Mouse (Mus musculus) T-helper 2 cell (primary cell): ENCODE measurements around the gene Vmn1r28.
"Not testable (repeated sequence)": the region's sequence is repeated elsewhere in the genome, so short reads cannot be mapped to it uniquely, and the experiment has no call there.

ENCODE experiments used
- in situ Hi-C: fragments of 300-600 bp; cut with MboI, MseI; formaldehyde crosslinking; loops from one replicate; pipeline ENCODE4 v1.15.1; 2025; ENCODE audit warnings: high pct_unique_total_duplicates

Vmn1r28 gene

DNA sequence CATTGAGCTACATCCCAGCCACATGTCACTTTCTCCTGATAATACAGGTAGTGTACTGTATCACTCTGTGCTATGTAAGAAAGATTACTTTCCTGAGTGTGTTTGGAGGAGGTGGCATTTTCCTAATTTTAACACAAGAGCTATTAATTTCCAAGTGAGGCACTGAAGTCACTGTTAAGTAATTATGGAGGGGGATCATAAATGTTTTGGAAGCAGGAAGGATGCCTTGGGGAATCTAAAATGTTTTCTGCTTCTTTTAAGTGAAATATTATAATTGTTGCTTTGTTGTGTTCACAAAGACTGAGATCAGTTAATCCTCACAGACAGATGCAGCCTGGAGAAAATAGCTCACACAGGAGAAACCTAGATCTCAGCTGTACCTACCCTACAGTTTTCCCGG, at the start of gene Vmn1r28:
Gene Vmn1r28 (plus strand): TSS at position 301 of the 400 bp plus-strand sequence.
- in situ Hi-C loops = no loop called here

DNA sequence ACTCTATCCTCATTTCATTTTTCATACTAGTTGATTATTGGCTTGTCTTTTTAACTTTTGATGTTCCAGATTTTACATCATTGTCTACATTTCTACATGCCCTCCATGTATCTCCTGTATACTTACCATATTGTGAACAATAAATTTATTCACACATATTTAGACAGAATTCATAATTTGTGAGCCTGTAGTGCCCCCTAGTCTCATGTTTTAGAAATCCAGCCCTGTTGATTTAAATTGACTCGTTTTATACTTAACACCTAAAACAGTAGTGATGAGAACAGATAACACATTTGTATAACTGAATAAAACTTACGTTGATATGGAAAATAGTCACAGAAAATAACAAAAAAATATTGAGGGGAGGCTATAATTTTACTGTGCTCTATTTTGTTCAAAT, 45.7 kb upstream of the Vmn1r28 start:
- in situ Hi-C loops = loop anchor here (10.0 kb wide), 1 partner anchor 781 kb away; no protein-coding TSS in a partner anchor

DNA sequence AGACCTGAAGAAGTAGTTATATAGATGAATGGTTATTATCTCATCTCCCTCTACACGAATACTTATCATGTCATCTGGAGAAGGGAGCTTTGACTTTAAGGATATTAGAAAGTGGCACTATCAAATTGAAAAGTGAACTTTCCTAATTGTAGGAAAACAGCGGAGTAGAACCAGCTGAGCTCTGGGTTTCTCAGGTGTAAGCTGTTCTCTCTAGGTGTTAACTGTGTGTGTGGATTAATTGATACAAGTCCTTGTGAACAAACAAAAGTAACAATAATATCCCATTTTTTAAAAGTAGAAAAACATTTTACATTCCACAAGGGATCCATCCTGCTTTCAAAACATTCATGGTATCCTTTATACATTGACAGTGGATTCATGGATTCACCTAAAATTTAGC, 43.1 kb upstream of the Vmn1r28 start, which contains the start of gene Vmn1r27:
Gene Vmn1r27 (minus strand): TSS at position 101 of the 400 bp plus-strand sequence.
- in situ Hi-C loops = loop anchor here (10.0 kb wide), 1 partner anchor 784 kb away; no protein-coding TSS in a partner anchor

DNA sequence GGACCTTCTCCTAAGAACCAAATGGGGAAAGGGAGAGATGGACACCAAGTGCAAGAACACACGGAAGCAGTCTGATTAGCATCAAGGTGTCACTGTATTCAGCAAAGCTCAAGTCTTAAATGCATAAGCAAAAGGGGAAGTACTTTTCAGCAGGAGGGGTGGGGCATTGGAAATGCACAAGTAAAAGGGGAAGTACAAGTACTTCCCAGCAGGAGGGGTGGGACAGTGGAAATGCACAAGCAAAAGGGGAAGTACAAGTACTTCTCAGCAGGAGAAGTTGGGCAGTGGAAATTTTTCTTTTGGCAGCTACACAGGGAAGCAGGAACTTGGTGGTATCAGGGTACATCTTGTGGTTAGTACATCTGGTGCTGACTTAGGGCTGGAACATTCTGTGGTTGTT, 17.8 kb downstream of the Vmn1r28 start:
- in situ Hi-C loops = not testable (repeated sequence)

DNA sequence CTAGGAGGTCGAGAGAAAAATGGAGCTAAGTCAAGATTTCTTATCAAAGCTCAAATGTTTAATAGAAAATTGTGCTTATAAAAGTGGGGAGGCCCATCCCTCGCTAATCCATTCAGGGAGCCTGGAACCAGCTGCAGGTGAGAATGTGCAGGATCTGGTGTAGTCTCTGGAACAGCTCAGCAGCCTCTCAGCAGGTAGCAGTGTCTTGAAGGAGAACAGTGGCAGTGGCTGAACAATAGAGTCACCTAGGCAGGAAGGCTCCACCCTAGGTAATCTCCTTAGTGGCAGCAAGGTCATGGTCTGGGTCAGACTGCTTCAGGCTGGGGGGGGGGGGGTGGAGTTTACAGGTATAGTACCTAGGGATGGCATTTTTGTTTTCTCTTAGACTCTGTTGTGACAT, 30.4 kb downstream of the Vmn1r28 start:
- in situ Hi-C loops = no loop called here

DNA sequence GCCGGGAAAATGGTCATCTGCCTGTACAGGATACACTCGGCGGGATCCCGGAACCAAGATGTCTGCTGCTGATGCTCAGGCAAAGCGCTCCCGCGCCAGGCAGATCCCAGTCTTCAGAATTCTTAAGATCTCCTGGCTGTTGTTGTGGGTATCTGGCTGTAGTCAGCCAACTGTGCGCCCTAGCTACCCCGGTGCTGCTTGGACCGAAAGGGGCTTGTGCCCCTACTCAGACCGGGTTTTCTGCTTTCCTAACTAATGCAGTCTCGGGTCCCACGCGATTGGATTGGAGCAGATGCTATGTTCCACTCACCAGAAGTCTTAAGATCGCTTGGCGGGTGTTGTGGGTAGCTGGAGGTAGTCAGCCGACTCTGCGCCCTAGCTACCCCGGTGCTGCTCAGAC, 36.7 kb downstream of the Vmn1r28 start:
- in situ Hi-C loops = not testable (repeated sequence)

DNA sequence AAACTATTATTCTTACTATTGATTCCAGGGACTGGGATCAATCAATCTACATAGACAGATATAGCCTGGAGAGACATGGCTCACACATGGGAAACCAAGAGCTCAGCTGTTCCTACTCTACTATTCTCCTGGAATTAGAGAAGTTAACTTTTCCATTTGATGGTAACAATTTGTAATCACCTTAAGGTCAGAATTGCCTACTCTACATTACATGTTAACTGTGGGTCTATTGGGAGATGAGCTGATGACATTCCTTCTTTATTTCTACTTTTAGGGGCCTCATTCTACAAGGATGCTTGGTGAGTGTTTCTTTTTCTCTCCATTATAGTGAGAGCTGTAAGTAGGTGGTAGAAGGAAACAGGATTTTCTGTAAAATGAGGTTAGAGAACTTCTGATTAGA, 39.4 kb downstream of the Vmn1r28 start, which contains the start of gene Vmn1r29:
Gene Vmn1r29 (plus strand): TSS at position 301 of the 400 bp plus-strand sequence.
- in situ Hi-C loops = no loop called here
